Mouse (Mus musculus) adrenal gland, adult (tissue): ENCODE data around the gene Smarcc1.

Source experiments
- DNase-seq, 2 experiments: peaks; one replicate each; pipeline ENCODE4 v3.0.0; 2022 to 2023; ENCODE audit warnings: low spot score in 1 of 2; ENCODE audit not compliant: inconsistent age in 2 of 2

The Smarcc1 gene

DNA sequence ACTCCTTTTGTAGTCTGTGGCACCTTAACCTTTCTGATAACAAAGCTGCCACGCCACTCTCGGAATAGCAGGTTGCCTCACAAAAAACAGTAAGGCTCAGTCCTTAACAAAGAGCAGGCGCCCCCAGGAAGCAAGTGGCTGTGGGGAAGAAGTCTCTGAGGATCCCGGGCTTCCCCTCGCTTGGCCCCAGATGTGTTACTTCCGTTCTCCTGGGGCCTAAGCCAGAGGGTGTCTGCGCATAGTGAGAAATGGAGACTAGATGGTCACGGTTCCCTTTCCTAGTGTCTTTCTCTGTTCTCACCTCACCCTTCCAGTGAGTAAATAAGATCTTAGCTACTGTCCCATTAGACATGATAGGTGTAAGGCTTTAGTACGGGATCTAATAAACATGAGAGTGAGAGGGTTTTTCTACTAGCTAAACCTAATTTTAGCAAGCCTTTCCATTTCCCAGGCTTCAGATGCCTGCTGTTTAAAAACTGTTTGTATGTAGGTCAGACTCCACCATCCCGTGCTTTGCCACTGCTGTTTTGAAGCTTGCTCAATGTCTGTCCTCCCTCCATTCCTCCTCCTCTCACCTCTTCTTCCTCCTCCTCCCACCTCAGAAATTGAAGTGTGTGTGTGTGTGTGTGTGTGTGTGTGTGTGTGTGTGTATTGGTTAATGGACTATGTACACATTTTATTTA lies 112.2 kb downstream of the Smarcc1 start:
- DNase-seq = no peak

- DNase-seq = no peak
Observed at GRCm38 (mm10) chr9:110230395-110231071, 113.0 kb downstream of the Smarcc1 start.

DNA sequence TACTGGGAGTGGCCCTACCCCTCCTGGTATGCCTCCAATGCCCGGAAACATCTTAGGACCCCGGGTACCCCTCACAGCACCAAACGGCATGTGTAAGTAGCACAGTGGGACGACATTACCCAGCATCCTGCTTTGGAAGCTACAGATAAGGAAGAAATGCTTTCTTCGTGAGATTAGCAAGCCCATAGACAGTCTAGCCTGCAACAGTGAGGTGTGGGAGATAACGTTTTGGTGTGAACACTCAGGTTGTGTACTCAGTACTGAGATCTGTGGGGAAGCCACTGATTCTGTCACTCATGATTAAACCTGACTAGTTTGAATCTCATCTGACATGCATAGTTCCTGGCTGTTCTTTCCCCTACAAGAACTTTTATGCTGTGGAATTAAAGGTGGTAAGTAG lies 117.5 kb downstream of the Smarcc1 start:
- DNase-seq = no peak

- DNase-seq = no peak
Observed at GRCm38 (mm10) chr9:110243221-110243833, 125.8 kb downstream of the Smarcc1 start, which contains the start of gene Cspg5. Cspg5 (plus strand) TSS chr9:110243783.

- no peak for DNase-seq
Observed at GRCm38 (mm10) chr9:110244567-110244888, 127.0 kb downstream of the Smarcc1 start.

DNA sequence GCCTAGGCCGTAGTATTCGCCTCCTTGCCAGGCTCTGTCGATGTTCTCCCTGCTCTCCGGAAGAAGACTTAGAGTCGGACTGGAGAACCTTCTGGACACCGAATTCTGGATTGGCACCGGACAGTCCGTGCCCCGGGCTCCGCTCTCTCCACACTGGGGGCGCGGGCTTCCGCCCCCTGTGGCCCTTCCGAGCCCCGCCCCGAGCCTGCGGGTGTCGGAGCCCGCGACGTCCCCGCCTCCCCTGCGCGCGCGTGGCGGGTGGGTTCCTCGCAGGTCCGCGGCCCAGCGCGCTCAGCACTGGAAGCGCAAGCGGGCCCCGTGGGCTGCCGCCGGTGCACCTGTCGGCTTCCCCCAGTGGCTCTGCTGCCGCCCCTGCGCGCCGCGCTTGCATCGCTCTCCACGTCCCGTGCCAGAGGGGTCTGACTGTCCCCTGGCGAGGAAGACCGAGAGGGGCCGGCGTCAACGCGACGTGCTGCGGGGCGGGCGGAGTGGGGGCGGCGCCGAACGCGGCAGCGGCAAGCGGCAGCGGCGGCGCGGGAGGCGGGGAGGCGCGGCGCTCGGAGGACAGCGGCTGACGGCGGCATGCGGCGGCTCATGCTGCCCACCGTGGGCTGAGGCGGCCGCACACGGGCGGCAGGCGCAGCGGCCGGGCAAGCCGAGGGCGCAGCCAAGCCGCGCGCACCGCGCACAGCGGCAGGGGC lies 127.5 kb downstream of the Smarcc1 start:
- peak; percentile 59 to 87 for DNase-seq

- peak; percentile 70 to 88 for DNase-seq
Observed at GRCm38 (mm10) chr9:110245590-110246320, 128.2 kb downstream of the Smarcc1 start.

DNA sequence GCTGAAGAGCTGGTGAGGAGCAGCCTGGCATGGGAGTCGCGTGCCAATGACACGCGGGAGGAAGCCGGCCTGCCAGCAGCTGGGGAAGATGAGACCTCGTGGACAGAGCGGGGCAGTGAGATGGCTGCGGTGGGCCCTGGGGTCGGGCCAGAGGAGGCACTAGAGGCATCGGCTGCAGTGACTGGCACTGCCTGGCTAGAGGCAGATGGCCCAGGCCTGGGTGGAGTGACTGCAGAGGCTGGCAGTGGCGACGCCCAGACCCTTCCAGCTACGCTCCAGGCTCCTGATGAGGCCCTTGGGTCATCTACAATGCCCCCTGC lies 128.8 kb downstream of the Smarcc1 start:
- no peak for DNase-seq

- peak in 1 of 2 experiments; percentile 15 for DNase-seq
Observed at GRCm38 (mm10) chr9:110247049-110247448, 129.5 kb downstream of the Smarcc1 start.

DNA sequence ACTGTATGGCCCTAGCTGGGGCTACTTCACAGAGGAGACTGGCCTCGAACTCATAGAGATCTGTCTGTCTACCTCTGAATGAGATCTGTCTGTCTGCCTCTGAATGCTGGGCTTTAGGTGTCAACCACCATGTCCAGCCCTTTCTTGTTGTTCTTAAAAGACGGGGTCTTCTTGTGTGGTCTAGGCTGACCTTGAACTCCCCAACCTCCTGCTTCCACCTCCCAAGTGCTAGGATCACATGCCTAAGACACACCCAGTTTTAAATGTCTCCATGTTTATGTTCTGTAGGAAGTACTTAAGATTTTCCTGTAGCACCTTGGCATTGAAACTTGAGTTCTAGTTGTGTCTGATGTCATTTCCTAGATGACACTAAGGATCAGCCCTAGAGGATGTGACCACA lies 131.4 kb downstream of the Smarcc1 start:
- no peak for DNase-seq

DNA sequence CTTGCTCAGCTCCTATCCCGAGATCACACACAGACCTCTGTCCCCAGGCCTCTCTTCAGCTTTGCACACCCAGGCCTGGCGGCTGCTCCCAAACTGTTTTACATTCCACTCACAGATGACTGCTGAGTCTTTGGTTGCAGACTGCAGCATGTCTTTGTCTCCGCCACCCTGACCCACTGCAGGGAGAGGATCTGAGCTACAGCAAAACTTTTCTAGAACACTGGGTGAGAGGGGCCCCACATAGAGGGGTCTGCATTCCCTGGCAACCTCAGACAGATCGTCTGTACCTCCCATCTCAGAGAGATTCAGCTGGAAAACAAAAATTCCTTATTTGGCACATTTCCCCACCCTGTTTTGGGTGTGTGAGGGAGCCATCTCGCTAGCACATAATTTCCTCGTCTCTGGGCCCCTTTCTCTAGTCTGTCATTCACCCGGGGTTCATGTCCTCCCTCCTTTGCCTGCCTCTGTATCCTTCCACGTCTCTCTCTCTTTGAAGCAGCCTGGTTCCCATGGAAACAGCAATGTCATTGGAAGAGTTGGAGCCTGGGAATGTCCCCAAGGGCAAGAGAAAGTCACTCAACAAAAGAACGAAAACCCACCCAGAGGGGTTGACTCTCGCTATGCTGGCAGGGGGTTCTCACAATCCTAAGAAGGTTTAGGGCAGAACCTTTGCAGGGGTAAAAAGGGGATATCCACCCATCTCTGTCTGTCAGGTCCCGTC lies 132.5 kb downstream of the Smarcc1 start:
- peak; percentile 23 to 69 for DNase-seq

GRCm38 (mm10) chr9:110250776-110251175 lies 133.3 kb downstream of the Smarcc1 start:
- no peak for DNase-seq

GRCm38 (mm10) chr9:110255407-110256019 lies 138.0 kb downstream of the Smarcc1 start:
- no peak for DNase-seq

GRCm38 (mm10) chr9:110258646-110259045 lies 141.1 kb downstream of the Smarcc1 start:
- DNase-seq = no peak

- no peak for DNase-seq
Observed at GRCm38 (mm10) chr9:110259118-110259517, 141.6 kb downstream of the Smarcc1 start.

GRCm38 (mm10) chr9:110263181-110263580 lies 145.7 kb downstream of the Smarcc1 start:
- no peak for DNase-seq

GRCm38 (mm10) chr9:110264991-110265390 lies 147.5 kb downstream of the Smarcc1 start:
- DNase-seq = no peak

- no peak for DNase-seq
Observed at GRCm38 (mm10) chr9:110268416-110268815, 150.9 kb downstream of the Smarcc1 start.

GRCm38 (mm10) chr9:110272330-110272729 lies 154.8 kb downstream of the Smarcc1 start:
- no peak for DNase-seq

DNA sequence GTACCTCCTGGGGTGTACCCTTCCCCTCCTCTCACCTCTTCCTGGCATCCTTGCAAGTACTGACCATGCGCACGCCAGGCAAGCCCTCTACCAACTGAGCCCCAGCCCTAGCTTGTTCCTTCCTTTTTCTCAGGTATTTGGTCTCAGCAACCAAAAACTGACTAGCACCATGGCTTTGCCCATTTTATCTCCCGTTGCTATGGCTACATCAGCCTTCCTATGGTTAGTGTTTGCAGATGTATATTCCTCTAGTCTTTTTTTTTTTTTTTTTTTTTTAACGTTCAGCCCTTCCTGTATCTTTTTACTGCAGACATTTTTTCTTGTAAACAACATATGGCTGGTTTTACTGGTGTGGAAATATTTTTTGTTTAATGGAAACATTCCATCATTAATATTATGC lies 156.0 kb downstream of the Smarcc1 start:
- DNase-seq = no peak
